In genomic region chr9:107629901-107630425, GRCm38 (mm10) we compare ENCODE assay signal across 8 mouse cellular contexts. TPM values are rescaled to one million over a fixed set of nuclear protein-coding genes. Genes with fewer than 3 reads are reported as not detected.
A peak's percentile ranks its signal among the peaks of the same experiment; 100 is the strongest.
DNase-seq lines count a peak whose midpoint lies in the region; ATAC-seq and TF ChIP-seq lines count a peak whose summit lies in the region.

No protein-coding gene starts in this region.

- H3K9ac ChIP-seq in heart, embryonic 13.5 days: peak overlapping the region; percentile 95
- peak overlapping the region; percentile 41 for H3K9ac ChIP-seq in heart, embryonic 14.5 days (ENCODE audit: low read length)
- peak overlapping the region; percentile 36 for H3K9ac ChIP-seq in limb, embryonic 14.5 days (ENCODE audit: low read depth, low read length, severe bottlenecking)
- H3K9ac ChIP-seq in neural tube, embryonic 15.5 days (replicated peaks): peak overlapping the region; percentile 34; the same call in 1 of the 2 replicates

- WGBS in heart, embryonic 13.5 days: 31% methylated on average over 14 of the region's 14 CpGs
- 23% methylated on average over 14 of the region's 14 CpGs for WGBS in heart, embryonic 14.5 days
- WGBS in limb, embryonic 14.5 days: 18% methylated on average over 12 of the region's 14 CpGs
- 9% methylated on average over 14 of the region's 14 CpGs for WGBS in neural tube, embryonic 15.5 days

- peaks cover 81% of the 10 kb centered on the region for H3K4me1 ChIP-seq in heart, embryonic 13.5 days
- H3K4me1 ChIP-seq in heart, embryonic 14.5 days (ENCODE audit: control insufficient read depth in 2 of 2, insufficient read depth in 2 of 2, low read length in 2 of 2): peaks cover 60 to 75% of the 10 kb centered on the region in 2 experiments
- H3K4me1 ChIP-seq in limb, embryonic 14.5 days (ENCODE audit: control insufficient read depth, insufficient read depth, low read length): peaks cover 62% of the 10 kb centered on the region
- H3K4me1 ChIP-seq in neural tube, embryonic 15.5 days: peaks cover 97% of the 10 kb centered on the region

- H3K4me2 ChIP-seq in heart, embryonic 13.5 days: peak overlapping the region; percentile 46
- peak overlapping the region; percentile 50 for H3K4me2 ChIP-seq in heart, embryonic 14.5 days (ENCODE audit: low read length)
- H3K4me2 ChIP-seq in limb, embryonic 14.5 days (replicated peaks; ENCODE audit: low read depth, low read length, severe bottlenecking): peak overlapping the region; percentile 35
- peak overlapping the region; percentile 44 for H3K4me2 ChIP-seq in neural tube, embryonic 15.5 days

- H3K4me3 ChIP-seq in heart, embryonic 13.5 days: peak overlapping the region; percentile 5; the same call in 1 of the 2 replicates
- no peak overlapping the region for H3K4me3 ChIP-seq in heart, embryonic 14.5 days (ENCODE audit: control insufficient read depth in 1 of 2, insufficient read depth in 1 of 2, low read depth in 1 of 2, low read length in 2 of 2)
- H3K4me3 ChIP-seq in limb, embryonic 14.5 days (replicated peaks; ENCODE audit: low read length): peak overlapping the region; percentile 15
- peak overlapping the region; percentile 10; the same call in 1 of the 2 replicates for H3K4me3 ChIP-seq in neural tube, embryonic 15.5 days (replicated peaks)

- intact Hi-C loops in heart, postnatal 10 days (cut with DNase I): no loop called here

- H3K27ac ChIP-seq in heart, embryonic 13.5 days (replicated peaks): peak overlapping the region; percentile 84
- H3K27ac ChIP-seq in heart, embryonic 14.5 days (replicated peaks in 1 of 2; ENCODE audit: control insufficient read depth in 1 of 2, insufficient read depth in 1 of 2, low read depth in 2 of 2, low read length in 2 of 2): peak overlapping the region; percentile 25 to 96
- H3K27ac ChIP-seq in limb, embryonic 14.5 days (replicated peaks; ENCODE audit: low read depth, low read length): peak overlapping the region; percentile 74
- H3K27ac ChIP-seq in neural tube, embryonic 15.5 days (replicated peaks): peak overlapping the region; percentile 89

- ATAC-seq in heart, embryonic 13.5 days (ENCODE audit: extremely low read depth, insufficient number of reproducible peaks, low FRiP score, low TSS enrichment): no peak
- ATAC-seq in heart, embryonic 14.5 days (ENCODE audit: insufficient number of reproducible peaks, insufficient read depth, low FRiP score, low read depth): no peak
- no peak for ATAC-seq in limb, embryonic 14.5 days (ENCODE audit: low FRiP score, low read depth)
- ATAC-seq in neural tube, embryonic 15.5 days (ENCODE audit: low FRiP score): peak; percentile 6; the same call in 1 of the 2 replicates
- ATAC-seq in erythroblast, adult 5-6 weeks (replicated peaks; ENCODE audit: low FRiP score, poor library complexity, severe bottlenecking): no peak

- H3K27me3 ChIP-seq in heart, embryonic 13.5 days (replicated peaks): no peaks in the 10 kb centered on the region
- no peaks in the 10 kb centered on the region for H3K27me3 ChIP-seq in heart, embryonic 14.5 days (ENCODE audit: control insufficient read depth, insufficient read depth, low read length)
- H3K27me3 ChIP-seq in limb, embryonic 14.5 days (ENCODE audit: control insufficient read depth, insufficient read depth, low read length): no peaks in the 10 kb centered on the region
- H3K27me3 ChIP-seq in neural tube, embryonic 15.5 days (replicated peaks): no peaks in the 10 kb centered on the region

- H3K36me3 ChIP-seq in heart, embryonic 13.5 days: peaks cover 42% of the 10 kb centered on the region
- peaks cover 52% of the 10 kb centered on the region for H3K36me3 ChIP-seq in heart, embryonic 14.5 days (ENCODE audit: control insufficient read depth, insufficient read depth, low read length)
- H3K36me3 ChIP-seq in limb, embryonic 14.5 days (ENCODE audit: control insufficient read depth, insufficient read depth, low read length): peaks cover 19% of the 10 kb centered on the region
- no peaks in the 10 kb centered on the region for H3K36me3 ChIP-seq in neural tube, embryonic 15.5 days

- no peaks in the 10 kb centered on the region for H3K9me3 ChIP-seq in heart, embryonic 13.5 days
- no peaks in the 10 kb centered on the region for H3K9me3 ChIP-seq in heart, embryonic 14.5 days (ENCODE audit: control insufficient read depth, low read length)
- H3K9me3 ChIP-seq in limb, embryonic 14.5 days (ENCODE audit: control insufficient read depth, low read length): no peaks in the 10 kb centered on the region
- no peaks in the 10 kb centered on the region for H3K9me3 ChIP-seq in neural tube, embryonic 15.5 days (replicated peaks)

- DNase-seq in heart, postnatal 10 days: no peak
- DNase-seq in Muller cell, postnatal 12 days (ENCODE audit: inconsistent ontology term): peak; percentile 74
- DNase-seq in limb, embryonic 14.5 days (ENCODE audit: low spot score): no peak
- DNase-seq in urinary bladder, postnatal 25 days (ENCODE audit: low spot score): no peak

- no peak for TF ChIP-seq POLR2A in limb, embryonic 14.5 days (IDR thresholded peaks at IDR 0.05; ENCODE audit: borderline replicate concordance, extremely low read depth, insufficient read depth, insufficient read length)

RNA-seq across cellular contexts. Expression of gene Gnai2, which starts 5.2 kb away (rescaled TPM):
- polyA plus RNA-seq in heart, embryonic 13.5 days (2015; fragmentation: Nextera tagmentation; extraction: Ambion mirVana): 387 and 392 TPM in 2 replicates
- 100 to 1,000 TPM; 422 to 478 TPM for total RNA-seq in heart, postnatal 10 days (2021)
- polyA plus RNA-seq in heart, embryonic 14.5 days (2014; fragmentation: Nextera tagmentation; extraction: Ambion mirVana): 379 and 410 TPM in 2 replicates
- polyA plus RNA-seq in limb, embryonic 14.5 days (2012; rRNA removed): 496 and 627 TPM in 2 replicates
- 392 and 411 TPM in 2 replicates for polyA plus RNA-seq in limb, embryonic 14.5 days (2014; fragmentation: Nextera tagmentation; extraction: Ambion mirVana)
- 262 and 325 TPM in 2 replicates for polyA plus RNA-seq in neural tube, embryonic 15.5 days (2015; fragmentation: Nextera tagmentation; extraction: Ambion mirVana)
- 183 and 189 TPM in 2 replicates for total RNA-seq in erythroblast, adult 5-6 weeks (2015; ENCODE audit: low replicate concordance)
- total RNA-seq in erythroblast, adult 5-6 weeks (2017; ENCODE audit: low replicate concordance): 162 and 183 TPM in 2 replicates

RNA-seq across cellular contexts. Expression of gene Sema3b, which starts 20.9 kb away (rescaled TPM):
- 9.9 and 11.8 TPM in 2 replicates for polyA plus RNA-seq in heart, embryonic 13.5 days (2015; fragmentation: Nextera tagmentation; extraction: Ambion mirVana)
- total RNA-seq in heart, postnatal 10 days (2021): 10 to 100 TPM; 15.4 to 17.3 TPM
- polyA plus RNA-seq in heart, embryonic 14.5 days (2014; fragmentation: Nextera tagmentation; extraction: Ambion mirVana): 6.5 and 7.2 TPM in 2 replicates
- polyA plus RNA-seq in limb, embryonic 14.5 days (2012; rRNA removed): 23.2 and 23.7 TPM in 2 replicates
- polyA plus RNA-seq in limb, embryonic 14.5 days (2014; fragmentation: Nextera tagmentation; extraction: Ambion mirVana): 7.7 and 11.2 TPM in 2 replicates
- 6.6 and 9.7 TPM in 2 replicates for polyA plus RNA-seq in neural tube, embryonic 15.5 days (2015; fragmentation: Nextera tagmentation; extraction: Ambion mirVana)
- not detected in 2 replicates for total RNA-seq in erythroblast, adult 5-6 weeks (2015; ENCODE audit: low replicate concordance)
- not detected in 2 replicates for total RNA-seq in erythroblast, adult 5-6 weeks (2017; ENCODE audit: low replicate concordance)

RNA-seq across cellular contexts. Expression of gene Slc38a3, which starts 39.4 kb away (rescaled TPM):
- polyA plus RNA-seq in heart, embryonic 13.5 days (2015; fragmentation: Nextera tagmentation; extraction: Ambion mirVana): 2.8 and 2.9 TPM in 2 replicates
- 10 to 100 TPM; 20.5 to 22.6 TPM for total RNA-seq in heart, postnatal 10 days (2021)
- polyA plus RNA-seq in heart, embryonic 14.5 days (2014; fragmentation: Nextera tagmentation; extraction: Ambion mirVana): 2.7 TPM in 2 replicates
- 22.4 and 31.8 TPM in 2 replicates for polyA plus RNA-seq in limb, embryonic 14.5 days (2012; rRNA removed)
- polyA plus RNA-seq in limb, embryonic 14.5 days (2014; fragmentation: Nextera tagmentation; extraction: Ambion mirVana): 3.7 and 6.0 TPM in 2 replicates
- polyA plus RNA-seq in neural tube, embryonic 15.5 days (2015; fragmentation: Nextera tagmentation; extraction: Ambion mirVana): 35.1 and 35.4 TPM in 2 replicates
- not detected in 2 replicates for total RNA-seq in erythroblast, adult 5-6 weeks (2015; ENCODE audit: low replicate concordance)
- not detected in 2 replicates for total RNA-seq in erythroblast, adult 5-6 weeks (2017; ENCODE audit: low replicate concordance)

RNA-seq across cellular contexts. Expression of gene Ifrd2, which starts 42.5 kb away (rescaled TPM):
- 35.7 and 41.3 TPM in 2 replicates for polyA plus RNA-seq in heart, embryonic 13.5 days (2015; fragmentation: Nextera tagmentation; extraction: Ambion mirVana)
- 10 to 100 TPM; 36.9 to 40.7 TPM for total RNA-seq in heart, postnatal 10 days (2021)
- 44.6 and 45.7 TPM in 2 replicates for polyA plus RNA-seq in heart, embryonic 14.5 days (2014; fragmentation: Nextera tagmentation; extraction: Ambion mirVana)
- 57.3 and 62.6 TPM in 2 replicates for polyA plus RNA-seq in limb, embryonic 14.5 days (2012; rRNA removed)
- 55.0 and 56.3 TPM in 2 replicates for polyA plus RNA-seq in limb, embryonic 14.5 days (2014; fragmentation: Nextera tagmentation; extraction: Ambion mirVana)
- polyA plus RNA-seq in neural tube, embryonic 15.5 days (2015; fragmentation: Nextera tagmentation; extraction: Ambion mirVana): 14.4 and 25.2 TPM in 2 replicates
- 207 and 270 TPM in 2 replicates for total RNA-seq in erythroblast, adult 5-6 weeks (2015; ENCODE audit: low replicate concordance)
- total RNA-seq in erythroblast, adult 5-6 weeks (2017; ENCODE audit: low replicate concordance): 204 and 217 TPM in 2 replicates

RNA-seq across cellular contexts. Expression of gene Hyal3, which starts 49.3 kb away (rescaled TPM):
- polyA plus RNA-seq in heart, embryonic 13.5 days (2015; fragmentation: Nextera tagmentation; extraction: Ambion mirVana): 0.48 and 0.68 TPM in 2 replicates
- total RNA-seq in heart, postnatal 10 days (2021): under 1 TPM; 0.41 to 0.79 TPM
- 0.46 and 0.53 TPM in 2 replicates for polyA plus RNA-seq in heart, embryonic 14.5 days (2014; fragmentation: Nextera tagmentation; extraction: Ambion mirVana)
- polyA plus RNA-seq in limb, embryonic 14.5 days (2012; rRNA removed): 1.4 and 1.9 TPM in 2 replicates
- 1.2 and 1.5 TPM in 2 replicates for polyA plus RNA-seq in limb, embryonic 14.5 days (2014; fragmentation: Nextera tagmentation; extraction: Ambion mirVana)
- 2.0 and 2.2 TPM in 2 replicates for polyA plus RNA-seq in neural tube, embryonic 15.5 days (2015; fragmentation: Nextera tagmentation; extraction: Ambion mirVana)
- total RNA-seq in erythroblast, adult 5-6 weeks (2015; ENCODE audit: low replicate concordance): 2.3 and 2.9 TPM in 2 replicates
- 1.1 and 1.4 TPM in 2 replicates for total RNA-seq in erythroblast, adult 5-6 weeks (2017; ENCODE audit: low replicate concordance)

Comparison
In these comparisons a context has a peak if more than half of its experiments do, and no peak if none do; other contexts are left out.
1. H3K4me3 ChIP-seq: peak in heart, embryonic 13.5 days (single experiment), limb, embryonic 14.5 days (single experiment) and neural tube, embryonic 15.5 days (single experiment); none in heart, embryonic 14.5 days (0 of 2).
2. H3K9ac ChIP-seq: peak in every context shown above with its lines; median percentile 95 in heart, embryonic 13.5 days; 41 in heart, embryonic 14.5 days; 36 in limb, embryonic 14.5 days; 34 in neural tube, embryonic 15.5 days.
3. Peak in every context shown above with its lines, with median percentiles within 50 percentile points of each other: H3K27ac ChIP-seq and H3K4me2 ChIP-seq.